Mouse (Mus musculus) layer of hippocampus, adult 9-11 months (tissue): ENCODE measurements around the gene Mgat5.

Experiments used
- DNase-seq: peaks from one replicate; pipeline ENCODE4 v3.0.0; 2022

The Mgat5 gene

DNA sequence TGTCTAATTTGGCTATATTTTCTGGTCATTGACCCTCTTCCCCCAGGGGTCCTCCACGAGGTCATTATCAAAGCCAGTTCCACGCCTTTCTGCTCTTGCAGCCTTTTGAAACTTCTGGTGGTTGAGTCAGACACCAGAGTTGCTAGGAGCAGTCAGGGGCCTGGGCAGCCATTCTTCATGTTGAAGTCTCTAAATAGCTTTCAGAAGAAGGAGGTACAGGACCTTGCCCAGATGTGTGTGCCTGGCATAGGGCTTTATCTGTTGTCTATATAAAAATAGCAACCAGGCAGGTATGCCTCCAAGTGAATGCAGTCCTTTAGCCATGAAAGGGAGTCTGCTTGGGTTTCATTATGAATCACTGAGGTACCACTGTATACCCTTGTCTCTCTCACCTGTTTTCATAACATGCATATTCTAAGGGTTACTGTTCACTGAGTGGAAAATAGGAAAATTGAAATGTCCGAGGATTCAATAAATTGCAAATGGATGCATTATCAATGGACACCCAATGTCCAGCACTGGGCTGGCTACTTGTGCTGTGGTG lies 141.9 kb downstream of the Mgat5 start:
- no peak for DNase-seq

DNA sequence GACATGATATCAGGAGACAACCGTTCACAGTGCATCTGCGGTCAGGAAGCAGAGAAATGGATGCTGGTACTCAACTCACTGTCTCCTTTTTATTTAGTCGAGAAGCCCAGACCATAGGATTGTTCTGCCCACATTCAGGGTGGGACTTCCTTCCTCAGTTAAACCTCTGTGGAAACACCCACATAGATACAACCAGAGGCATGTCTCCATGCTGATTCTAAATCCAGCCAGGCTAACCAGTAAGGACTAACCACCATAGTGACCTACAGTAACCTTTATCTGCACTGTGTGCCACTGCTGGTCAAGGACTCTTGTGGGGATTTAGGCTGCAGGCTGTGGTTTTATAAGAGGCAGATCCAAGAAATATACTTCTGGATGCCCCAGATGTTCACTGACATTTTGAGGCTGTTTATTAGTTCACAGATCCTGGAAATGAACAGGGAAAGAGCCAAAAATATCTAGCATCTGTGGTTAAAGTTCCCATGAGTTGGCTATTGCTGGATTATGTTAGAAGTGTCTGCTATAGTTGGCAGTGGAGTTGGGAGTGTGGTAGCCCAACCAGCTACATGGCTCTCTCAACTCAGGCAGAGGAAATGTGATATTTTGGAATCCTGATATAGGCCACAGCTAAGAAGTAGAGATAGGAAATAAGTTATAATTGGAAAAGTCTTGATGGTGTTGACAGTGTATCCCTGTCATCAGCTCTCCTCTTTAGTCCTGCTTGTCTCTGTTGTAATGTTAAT lies 143.2 kb downstream of the Mgat5 start:
- DNase-seq, result no peak

DNA sequence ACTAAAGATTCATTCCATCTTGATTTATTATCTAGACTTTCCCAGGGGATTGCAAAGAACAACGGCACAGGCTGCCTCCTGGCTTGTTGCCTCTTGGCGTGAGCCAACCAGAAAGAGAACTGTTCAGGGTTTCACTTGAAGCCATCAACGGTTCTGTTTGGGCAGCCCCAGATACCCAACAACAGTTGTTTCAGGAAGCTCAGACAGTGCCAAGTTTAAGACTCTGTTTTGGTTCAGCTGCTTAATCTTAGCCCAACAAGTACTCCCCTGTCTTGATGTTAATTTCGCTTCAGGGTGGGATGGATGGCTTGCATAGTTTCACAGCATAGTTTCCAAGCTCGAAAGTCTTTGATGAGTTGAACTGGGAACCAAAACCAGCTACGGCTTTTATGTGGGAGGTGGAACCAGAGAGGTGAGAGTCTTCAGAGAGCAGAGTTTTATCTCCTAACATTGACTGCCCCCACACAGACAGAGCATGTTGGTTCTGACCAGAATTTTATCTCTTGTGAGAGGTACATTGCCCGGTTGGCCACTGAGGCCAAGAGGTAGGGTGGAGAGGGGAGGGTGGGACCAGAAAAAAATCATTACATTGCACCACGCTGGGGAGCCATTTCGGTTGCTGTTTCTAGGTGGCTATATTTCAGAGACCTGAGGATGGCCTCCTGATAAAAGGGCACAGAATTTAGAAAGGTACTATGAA lies 144.0 kb downstream of the Mgat5 start:
- peak; percentile 29 for DNase-seq

DNA sequence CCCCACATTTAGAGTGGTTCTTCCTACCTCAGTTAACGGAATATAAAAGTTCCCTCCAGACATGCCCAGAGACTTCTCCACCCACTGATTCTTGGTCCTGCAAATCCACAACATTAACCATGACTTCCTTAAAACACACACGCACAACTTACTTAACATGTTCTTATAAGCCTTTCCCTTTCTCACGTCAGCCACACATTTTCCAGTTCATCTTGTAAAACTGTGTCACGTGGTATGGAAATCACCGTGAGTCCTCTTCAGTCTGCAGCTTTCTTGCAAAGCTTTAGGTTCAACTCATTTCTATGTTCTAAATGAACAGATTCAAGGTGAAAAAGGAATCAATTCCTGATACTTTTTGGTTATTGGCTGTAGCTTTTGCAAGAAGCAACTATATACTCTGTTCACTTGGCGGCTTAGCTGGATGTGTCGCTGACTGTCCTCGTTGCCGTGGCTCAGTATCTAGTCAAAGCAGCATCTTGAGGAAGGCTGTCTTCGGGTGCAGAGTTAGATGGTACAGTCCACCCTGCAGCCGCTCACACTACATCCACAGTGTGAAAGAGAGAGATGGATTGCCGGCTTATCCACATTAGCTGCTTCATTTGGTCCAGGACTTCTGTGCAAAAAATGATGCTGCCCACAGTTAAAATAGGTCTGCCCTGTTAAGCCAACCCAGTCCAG lies 146.7 kb downstream of the Mgat5 start:
- no peak for DNase-seq

DNA sequence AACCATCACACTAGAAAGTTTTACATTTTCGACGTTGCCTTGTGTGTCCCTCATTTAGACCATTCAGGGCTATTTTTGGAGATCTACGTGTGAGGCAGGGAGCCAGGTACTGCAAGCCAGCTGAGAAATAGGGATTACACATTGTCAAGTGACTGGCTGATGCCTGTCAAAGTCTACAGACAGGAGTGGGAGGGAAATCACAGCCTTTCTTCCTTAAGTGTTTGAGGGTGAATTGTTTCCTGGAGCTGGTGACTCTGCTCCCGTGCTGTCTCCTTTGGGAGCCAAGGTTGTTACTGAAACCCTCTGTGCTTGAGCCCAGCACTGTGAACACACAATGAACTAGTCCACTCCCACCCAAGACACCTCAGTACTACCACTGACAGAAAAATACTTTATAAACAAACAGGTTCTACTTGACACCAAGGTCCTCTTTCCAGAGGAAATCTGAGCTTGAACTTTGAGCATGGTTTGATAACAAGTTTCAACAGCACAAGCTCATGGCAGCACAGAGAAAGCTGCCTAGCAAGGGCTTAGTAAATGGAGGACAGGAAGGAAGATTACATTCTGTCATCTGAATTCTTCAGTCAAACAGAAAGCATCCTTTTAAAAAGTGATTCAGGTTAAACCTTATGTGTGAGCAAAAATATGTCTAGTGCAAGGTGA lies 147.4 kb downstream of the Mgat5 start:
- no peak for DNase-seq

DNA sequence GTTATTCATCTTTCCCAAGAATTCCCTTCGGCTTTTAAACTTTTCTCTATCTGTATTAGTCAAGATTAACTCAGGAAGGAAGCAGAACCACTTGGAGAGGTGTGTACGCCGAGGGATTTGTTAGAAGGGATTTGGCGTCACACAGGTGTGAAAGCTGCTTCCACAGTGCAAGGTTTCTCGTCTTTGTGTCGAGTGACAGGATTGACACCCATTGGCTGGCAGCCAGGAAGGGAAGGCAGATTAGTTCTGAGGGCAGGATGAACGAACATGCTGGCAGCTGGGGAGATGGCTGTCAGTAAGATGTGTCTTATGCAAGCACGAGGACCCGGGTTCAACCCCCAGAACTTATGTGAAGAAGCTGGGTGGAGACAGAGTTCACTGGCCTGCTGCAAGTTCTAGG lies 148.6 kb downstream of the Mgat5 start:
- DNase-seq, result no peak

DNA sequence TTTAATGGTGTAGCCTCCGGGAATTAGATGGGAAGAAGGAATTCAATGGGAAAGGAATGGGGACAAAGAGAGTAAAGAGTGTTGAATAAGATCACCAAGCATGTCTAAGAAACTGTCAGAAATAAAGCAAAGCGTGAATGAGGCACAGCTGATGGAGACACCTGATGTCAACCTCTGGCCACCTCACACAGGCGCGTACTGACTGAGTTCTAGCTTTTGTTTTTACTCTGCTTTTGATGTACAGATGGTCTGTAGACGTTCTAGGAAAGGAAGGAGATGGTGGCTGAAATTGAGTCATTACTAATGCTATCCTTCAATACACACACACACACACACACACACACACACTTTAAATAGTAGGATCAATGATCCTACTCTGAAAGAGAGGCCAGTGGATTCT lies 149.3 kb downstream of the Mgat5 start:
- DNase-seq, result no peak

DNA sequence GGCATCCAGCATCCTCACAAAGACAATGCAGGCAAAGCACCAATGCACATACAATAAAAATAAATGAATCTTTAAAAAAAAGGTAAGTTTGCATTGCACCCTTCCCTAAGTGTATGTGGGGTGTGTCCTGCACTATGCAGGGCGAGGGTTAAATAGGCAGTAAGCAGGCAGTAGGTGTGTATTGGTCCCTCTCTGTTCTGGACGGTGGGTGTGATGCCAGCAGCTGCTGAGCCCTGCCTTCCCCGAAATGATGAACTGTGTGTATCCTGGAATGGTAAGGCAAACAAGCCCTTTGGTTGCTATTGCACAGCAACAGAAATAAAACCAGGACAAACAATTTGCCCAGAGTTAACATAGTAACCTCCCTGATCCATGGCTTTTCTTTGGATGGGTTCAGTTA lies 150.2 kb downstream of the Mgat5 start:
- DNase-seq, result no peak

DNA sequence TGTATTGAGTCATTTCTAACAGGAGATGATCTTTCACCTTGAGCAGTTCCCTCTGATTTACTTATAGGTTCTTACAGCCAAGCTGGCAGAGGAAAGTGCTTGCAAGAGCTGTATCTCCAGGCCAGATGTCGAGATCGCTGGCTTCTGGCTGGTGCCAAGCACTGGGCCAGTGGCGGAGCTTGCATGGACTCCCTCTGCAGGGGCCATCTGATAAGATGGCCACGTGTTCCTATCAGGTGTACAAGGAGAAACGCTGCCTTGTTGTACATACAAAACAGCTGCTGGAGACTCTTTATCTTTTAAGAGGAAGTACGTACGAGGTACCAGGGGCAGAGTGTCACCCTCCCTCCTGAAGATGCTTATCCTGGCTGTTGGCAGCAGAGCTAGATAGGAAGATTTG lies 158.8 kb downstream of the Mgat5 start:
- DNase-seq, result no peak

DNA sequence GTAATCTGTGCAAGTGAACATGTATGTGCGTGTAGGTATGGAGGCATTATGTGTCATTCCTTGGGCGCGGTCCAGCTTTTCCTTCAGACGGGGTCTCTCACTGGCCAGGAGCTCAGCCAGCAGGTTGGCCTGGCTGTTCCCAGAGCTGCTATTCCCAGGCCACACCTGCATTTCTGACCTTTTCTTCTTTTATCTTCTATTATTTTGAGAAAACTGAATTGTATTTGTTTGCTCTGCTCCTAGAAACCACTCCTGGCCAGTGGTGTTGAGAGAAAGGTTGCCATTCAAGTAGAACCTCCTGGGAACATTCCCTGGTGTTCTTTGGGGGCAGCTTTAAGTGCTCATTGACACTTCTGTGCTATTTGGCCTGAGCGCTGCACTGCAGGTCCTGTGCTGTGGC lies 160.9 kb downstream of the Mgat5 start:
- DNase-seq, result no peak

DNA sequence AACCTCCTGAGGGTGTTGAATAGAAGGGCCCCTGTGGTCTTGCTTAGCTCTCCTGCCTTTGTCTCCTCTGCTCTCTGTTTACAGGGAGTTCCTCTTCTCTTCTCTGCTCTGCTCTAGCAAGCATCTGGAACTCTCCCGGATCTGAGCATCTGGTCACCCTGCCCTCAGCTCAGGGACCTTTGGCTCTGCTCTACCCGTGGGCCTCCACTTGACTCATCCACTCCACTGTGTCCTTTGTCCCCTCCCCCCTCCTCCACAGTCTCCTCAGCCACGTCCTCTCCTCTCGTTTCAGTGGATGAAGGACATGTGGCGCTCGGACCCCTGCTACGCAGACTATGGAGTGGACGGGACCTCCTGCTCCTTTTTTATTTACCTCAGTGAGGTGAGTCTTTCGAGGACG lies 161.3 kb downstream of the Mgat5 start:
- DNase-seq, result no peak

DNA sequence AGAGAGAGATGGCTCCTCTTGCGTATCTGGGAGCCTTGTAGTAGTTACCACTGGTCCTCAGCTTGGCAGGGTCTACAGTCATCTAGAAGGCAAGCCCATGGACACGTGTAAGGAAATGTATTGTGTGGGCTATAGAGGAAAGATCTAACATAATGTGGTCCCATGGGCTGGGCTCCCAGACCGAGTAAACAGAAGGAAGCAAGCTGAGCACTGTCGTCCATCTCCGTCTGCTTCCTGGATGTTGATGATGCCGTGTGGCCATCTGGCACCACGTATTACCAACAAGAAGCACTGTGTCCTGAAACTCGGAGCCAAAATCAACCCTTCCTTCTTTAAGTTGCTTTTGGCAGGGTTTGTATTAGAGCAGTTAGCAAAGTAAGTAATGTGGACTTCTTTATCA lies 163.7 kb downstream of the Mgat5 start:
- DNase-seq, result peak; percentile 67

DNA sequence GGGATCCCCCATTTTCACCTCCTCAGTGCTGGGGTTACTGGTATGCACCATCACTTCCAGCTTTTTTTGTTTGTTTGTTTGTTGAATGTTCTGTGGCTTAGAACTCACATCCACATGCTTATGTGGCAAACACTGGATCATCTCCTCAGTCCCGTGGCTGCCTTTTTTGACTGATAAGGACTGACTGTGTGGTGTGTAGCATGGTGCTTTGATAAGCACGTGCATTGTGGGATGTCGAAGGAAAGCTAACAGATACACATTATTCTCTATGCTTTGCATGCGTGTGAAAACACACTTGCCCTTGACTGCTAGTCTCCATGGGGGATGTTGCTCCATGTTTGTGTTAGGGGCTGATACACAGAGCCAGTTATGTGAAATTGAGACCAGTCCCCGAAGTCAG lies 164.7 kb downstream of the Mgat5 start:
- no peak for DNase-seq

DNA sequence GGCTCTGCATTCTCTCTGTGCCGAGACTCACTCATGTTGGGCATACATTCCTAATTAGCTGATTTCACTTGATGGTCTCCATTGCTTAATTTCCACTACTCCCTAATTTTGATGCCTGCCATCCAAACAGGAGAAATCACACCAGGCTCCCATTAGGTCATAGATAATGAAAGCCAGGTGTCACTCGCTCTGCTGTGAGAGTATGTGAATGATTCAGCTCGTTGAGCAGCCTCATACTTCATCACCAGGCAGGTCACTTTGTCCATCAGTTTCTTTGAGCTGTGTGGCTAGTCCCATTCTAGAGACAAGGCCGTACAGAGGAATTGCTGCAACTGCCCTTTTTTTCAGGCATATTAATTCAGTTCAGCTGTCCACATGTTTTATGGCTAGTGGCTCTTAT lies 167.3 kb downstream of the Mgat5 start:
- DNase-seq, result no peak

DNA sequence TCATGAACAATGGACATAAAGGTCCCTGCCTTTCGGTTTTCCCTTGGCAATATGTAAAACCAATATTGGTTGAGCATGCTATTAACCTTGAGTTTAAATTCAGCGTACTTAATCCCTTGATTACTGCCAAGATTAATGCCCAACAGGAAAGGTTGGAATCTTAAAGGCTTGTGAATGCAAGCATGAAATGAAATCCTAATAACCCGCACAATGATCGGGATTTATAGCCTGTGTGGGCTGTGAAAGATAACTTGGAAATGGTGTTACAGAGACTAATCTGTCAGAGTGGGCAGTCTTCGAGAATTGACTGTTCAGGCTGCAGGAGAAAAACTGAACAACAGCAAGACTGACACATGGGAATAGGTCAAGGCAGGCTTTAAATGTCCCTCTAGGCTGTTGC lies 168.7 kb downstream of the Mgat5 start:
- DNase-seq, result no peak

DNA sequence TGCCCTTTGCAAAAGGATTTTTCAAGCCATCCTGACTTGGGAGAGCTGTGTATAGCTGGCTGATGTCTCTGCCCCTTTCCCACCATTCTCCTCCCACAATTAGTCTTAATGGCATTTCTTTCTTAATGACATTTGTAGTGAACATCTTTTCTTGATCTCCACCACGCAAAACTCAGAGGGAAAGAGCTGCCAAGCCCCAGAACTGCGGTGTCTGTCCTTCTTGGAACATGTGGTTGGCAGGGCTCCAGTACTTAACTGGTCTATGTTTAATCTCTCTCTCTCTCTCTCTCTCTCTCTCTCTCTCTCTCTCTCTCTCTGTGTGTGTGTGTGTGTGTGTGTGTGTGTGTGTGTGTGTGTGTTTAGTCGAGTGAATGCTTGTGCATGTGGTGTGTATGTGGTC lies 169.3 kb downstream of the Mgat5 start:
- no peak for DNase-seq

DNA sequence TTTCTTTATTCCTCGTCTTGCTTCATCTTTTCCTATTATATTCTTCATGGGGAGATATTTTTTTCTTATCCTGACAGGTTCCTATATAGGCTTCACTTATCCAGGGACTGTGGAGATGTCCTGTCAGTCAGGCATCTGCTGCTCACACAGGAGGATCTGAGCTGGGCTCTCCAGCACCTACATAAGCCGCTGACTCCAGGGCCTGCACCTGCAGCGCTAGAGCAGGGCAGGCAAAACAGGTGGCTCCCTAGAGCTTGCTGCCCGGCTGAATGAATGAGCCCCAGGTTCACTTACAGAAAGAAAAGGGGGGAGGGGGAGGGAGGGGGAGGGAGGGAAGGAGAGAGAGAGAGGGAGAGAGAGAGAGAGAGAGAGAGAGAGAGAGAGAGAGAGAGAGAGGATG lies 175.3 kb downstream of the Mgat5 start:
- no peak for DNase-seq

DNA sequence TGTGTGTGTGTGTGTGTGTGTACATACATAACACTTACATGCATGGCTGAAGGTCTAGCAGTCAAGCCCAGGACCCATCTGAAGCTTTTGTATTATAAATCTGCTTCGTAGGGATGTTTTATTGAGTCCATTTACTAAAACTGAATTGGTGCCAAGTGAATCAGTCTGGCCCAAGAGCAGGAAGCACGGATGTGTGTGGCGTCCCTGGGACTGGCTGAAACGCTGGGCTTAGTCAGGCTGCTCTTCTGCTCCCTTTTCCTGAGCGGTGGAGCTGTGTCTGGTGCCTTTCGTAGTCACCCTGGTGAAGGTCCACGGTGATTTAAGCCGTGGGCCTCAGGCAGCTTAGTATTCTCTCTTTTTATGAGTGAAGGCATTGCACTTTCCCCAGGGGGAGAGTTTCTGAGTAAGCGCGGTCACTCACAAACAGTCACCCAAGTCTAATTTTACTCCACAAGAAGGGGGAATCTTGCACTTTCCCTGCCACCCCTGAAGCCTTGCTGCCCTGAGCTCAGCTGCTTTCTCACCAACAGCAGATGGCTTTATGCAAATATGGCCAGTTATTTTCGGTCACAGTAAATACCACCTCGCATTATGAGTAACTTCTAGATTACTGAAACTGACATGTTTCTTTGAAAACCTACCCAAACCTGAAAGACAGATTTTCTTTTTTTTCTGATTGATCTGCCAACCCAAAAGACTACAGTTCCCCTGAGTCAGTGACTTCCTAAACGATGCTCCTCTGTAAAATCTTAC lies 176.1 kb downstream of the Mgat5 start:
- DNase-seq, result no peak

DNA sequence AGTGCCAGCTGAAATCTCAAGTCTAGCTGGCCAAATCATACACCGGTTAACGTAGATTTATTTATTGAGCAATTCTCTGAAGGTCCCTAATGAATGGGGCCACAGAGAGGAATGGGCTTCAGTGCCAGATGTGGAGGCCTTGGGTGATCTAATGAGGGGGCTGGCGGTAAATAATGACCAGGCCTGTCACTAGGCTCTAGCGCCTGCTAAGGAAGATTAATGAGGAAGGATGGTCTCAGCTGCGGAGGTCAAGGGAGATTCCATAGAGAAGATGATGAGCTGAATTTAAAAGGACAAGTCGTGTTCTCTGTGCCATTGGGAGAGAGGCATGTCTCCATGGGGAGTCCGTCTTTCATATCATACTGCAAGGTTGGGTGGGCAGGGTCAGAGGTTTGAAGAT lies 178.3 kb downstream of the Mgat5 start:
- no peak for DNase-seq

DNA sequence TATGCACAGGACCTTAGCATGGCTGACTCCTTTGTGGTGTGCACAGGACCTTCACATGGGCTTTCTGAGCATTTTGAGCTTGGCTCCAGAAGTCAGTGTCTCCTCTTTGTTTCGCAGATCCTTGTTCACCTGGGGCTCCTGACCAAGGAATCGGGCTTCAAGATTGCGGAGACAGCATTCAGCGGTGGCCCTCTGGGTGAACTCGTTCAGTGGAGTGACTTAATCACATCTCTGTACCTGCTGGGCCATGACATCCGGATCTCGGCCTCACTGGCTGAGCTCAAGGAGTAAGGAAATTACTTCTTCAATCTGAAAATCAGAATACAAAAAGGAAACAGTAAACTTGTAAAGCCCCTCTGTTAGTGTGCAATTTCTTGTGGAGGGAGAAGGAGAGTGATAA lies 182.4 kb downstream of the Mgat5 start:
- no peak for DNase-seq

DNA sequence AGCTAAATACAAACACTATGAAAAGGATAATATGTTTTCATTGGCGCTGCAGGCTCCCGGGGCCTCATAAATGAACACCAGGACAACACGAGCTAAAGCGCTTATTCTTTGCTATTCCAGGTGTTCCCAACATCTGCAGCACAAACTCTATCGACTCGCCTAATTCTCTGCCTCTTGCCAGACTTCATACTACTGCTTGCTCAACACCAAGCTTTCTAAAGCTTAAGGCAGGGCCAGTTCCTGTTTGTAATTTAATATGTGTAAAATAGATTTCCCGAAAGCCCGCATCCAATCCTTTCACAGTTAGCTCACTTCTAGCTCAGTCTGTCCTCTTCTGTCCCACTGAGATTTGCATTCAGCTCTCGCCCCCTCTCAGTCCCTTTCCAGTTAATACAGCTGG lies 182.8 kb downstream of the Mgat5 start:
- no peak for DNase-seq

DNA sequence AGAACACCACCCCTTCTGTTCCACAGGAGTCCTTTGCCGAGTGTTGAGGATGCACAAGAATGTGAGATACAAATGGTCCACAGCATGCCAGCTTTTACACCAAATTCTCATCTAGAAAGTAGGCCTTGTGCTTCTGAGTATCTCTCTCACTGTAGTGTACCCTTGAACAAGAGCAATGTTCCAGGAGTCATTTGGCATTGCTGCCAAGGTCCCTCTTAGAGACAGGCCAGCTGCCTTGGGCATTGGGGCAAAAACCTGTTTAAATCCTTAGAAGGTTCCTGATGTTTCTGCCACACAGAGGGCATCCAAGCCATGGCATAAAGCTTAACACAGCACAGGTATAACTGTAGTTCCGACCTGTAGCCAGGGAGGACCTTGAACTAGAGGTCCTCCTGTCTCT lies 189.9 kb downstream of the Mgat5 start:
- no peak for DNase-seq

DNA sequence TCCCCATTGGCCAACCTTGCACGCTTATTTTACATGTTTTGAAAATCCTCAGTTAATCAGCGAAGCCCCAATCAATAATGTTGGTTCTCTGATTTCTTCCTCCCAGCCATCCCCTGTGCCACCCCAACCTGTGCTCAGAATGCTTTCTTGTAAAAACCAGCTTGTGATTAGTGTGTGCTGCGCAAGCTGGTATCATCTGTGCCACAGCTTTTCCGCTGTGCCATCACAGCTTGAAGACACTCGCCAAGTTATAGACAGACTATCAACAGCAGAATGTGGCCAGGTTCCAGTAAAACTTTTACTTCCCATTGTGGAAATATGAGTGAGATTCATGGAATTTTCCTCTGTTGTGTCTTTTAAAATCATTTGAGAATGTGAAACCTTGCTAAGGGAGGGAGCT lies 190.9 kb downstream of the Mgat5 start:
- DNase-seq, result peak; percentile 43
